Mouse (Mus musculus): ENCODE measurements around the gene Atrnl1. TPM values are rescaled to one million over a fixed set of nuclear protein-coding genes. Genes with fewer than 3 reads are reported as not detected.
"Not testable (repeated sequence)": the region's sequence is repeated elsewhere in the genome, so short reads cannot be mapped to it uniquely, and the experiment has no call there.

Atrnl1 gene
- polyA plus RNA-seq, 1 experiment from 2014 or later, result 2.9 TPM

DNA sequence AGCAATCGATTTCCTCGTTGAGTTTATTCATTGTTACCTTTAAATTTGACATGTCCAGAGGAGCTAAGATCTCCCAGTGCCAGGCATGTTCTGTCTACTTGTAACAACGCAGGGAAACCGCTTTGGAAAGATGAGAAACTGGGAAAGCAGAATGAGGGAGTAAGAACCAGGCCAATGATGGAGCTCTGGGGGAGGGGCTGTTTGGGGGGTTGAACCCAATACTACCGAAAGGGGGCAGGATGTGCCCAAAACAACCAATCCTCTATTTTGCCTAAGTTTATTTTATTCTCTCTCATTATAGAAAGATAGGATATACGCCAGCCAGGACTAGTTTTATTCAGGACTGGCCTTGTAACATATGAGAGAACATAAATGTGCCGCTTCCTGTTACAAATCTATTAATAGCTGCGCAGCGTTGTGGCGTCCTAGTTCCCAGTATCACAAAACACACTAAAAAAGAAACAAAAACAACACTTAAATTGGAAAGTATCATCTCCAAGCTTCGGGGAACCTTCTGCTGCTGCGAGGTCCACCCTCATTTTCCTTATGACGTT lies 359.6 kb downstream of the Atrnl1 start:
- no peaks in the 10 kb centered on the region for H3K4me1 ChIP-seq (replicated peaks; ENCODE audit: control insufficient read depth, insufficient read depth, low read length)
- ATAC-seq (replicated peaks; ENCODE audit: low FRiP score) (no peak), DNase-seq (ENCODE audit: low spot score) (no peak)
- H3K36me3 ChIP-seq (ENCODE audit: control insufficient read depth, insufficient read depth, low read length), result 0 out of 2 replicates have a peak, but pooled peaks cover 1% of the 10 kb centered on the region
- no peak overlapping the region for H3K27ac ChIP-seq (ENCODE audit: low read depth, low read length)
- H3K4me2 ChIP-seq, result no peak overlapping the region
- no peaks in the 10 kb centered on the region for H3K27me3 ChIP-seq (replicated peaks; ENCODE audit: control insufficient read depth, insufficient read depth, low read length)
- H3K9me3 ChIP-seq (ENCODE audit: control insufficient read depth, low read length), result no peaks in the 10 kb centered on the region
- WGBS, result 80% methylated on average over 13 of the region's 13 CpGs
- no peak overlapping the region for H3K9ac ChIP-seq (ENCODE audit: low read depth, low read length)
- no peak overlapping the region for H3K4me3 ChIP-seq (ENCODE audit: low read depth, low read length)

- ATAC-seq (replicated peaks; ENCODE audit: low FRiP score) (no peak), DNase-seq (ENCODE audit: low spot score) (no peak)
- H3K9me3 ChIP-seq (ENCODE audit: control insufficient read depth, low read length), result no peaks in the 10 kb centered on the region
- H3K9ac ChIP-seq (ENCODE audit: low read depth, low read length), result no peak overlapping the region
- 87% methylated on average over 6 of the region's 6 CpGs for WGBS
- 0 out of 2 replicates have a peak, but pooled peaks cover 2% of the 10 kb centered on the region for H3K36me3 ChIP-seq (ENCODE audit: control insufficient read depth, insufficient read depth, low read length)
- no peak overlapping the region for H3K27ac ChIP-seq (ENCODE audit: low read depth, low read length)
- H3K4me2 ChIP-seq, result no peak overlapping the region
- no peak overlapping the region for H3K4me3 ChIP-seq (ENCODE audit: low read depth, low read length)
- H3K27me3 ChIP-seq (replicated peaks; ENCODE audit: control insufficient read depth, insufficient read depth, low read length), result no peaks in the 10 kb centered on the region
- H3K4me1 ChIP-seq (replicated peaks; ENCODE audit: control insufficient read depth, insufficient read depth, low read length), result no peaks in the 10 kb centered on the region
These were observed 364.4 kb downstream of the Atrnl1 start for GRCm38 (mm10) chr19:57975201-57975600.

DNA sequence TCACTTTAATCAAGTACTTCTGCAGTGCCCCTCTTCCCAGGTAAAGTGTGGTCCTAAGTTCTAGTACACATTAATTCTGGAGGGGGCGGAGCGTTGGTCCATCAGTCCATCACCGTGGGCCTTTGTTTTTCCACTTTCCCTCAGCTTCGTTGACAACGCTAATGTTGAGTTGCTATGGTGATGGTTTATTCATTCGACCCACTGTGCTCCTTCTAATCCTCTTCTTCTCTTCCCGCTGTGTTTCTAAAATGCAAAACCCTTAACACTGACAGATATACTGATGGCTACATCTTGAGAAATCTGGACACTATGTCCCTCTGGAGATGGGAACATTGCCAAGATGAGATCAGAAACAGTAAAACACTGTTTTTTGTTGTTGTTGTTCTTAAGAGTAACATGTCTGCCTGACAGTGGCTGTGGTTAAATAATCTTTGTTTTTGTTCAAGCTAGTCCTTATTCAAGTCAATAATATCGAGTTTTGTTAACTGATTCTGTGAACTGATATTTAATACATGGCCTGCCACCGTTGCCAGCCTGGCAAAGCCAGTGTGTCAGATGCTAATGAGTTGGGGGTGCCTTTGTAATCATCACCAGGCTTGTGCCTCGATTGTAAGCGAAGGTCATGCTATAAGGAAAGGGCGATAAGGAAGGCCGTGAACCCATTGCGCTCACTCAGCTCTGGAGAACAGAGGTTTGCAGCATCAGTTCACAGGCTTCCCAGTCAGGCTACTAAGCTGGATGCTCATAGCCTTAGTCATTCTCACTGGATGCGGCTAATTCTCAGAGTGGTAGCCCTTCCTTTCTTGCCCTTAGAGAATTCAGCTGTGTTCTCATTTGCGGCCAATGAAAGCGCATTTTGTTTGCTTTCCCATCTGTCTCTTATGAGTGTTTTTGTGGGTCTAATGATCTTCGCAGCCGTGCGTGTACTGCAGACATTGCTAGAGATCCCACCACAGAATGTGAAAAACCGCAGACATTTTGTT lies 375.4 kb downstream of the Atrnl1 start:
- no peak overlapping the region for H3K4me3 ChIP-seq (ENCODE audit: low read depth, low read length)
- ATAC-seq (replicated peaks; ENCODE audit: low FRiP score) (no peak), DNase-seq (ENCODE audit: low spot score) (no peak)
- no peaks in the 10 kb centered on the region for H3K36me3 ChIP-seq (ENCODE audit: control insufficient read depth, insufficient read depth, low read length)
- H3K9me3 ChIP-seq (ENCODE audit: control insufficient read depth, low read length), result no peaks in the 10 kb centered on the region
- no peak overlapping the region for H3K9ac ChIP-seq (ENCODE audit: low read depth, low read length)
- no peak overlapping the region for H3K27ac ChIP-seq (ENCODE audit: low read depth, low read length)
- H3K4me1 ChIP-seq (replicated peaks; ENCODE audit: control insufficient read depth, insufficient read depth, low read length), result no peaks in the 10 kb centered on the region
- no peak overlapping the region for H3K4me2 ChIP-seq
- H3K27me3 ChIP-seq (replicated peaks; ENCODE audit: control insufficient read depth, insufficient read depth, low read length), result no peaks in the 10 kb centered on the region
- WGBS, result 87% methylated on average over 21 of the region's 21 CpGs

GRCm38 (mm10) chr19:57987696-57988393 lies 377.0 kb downstream of the Atrnl1 start:
- H3K4me1 ChIP-seq (replicated peaks; ENCODE audit: control insufficient read depth, insufficient read depth, low read length), result no peaks in the 10 kb centered on the region
- H3K27me3 ChIP-seq (replicated peaks; ENCODE audit: control insufficient read depth, insufficient read depth, low read length), result no peaks in the 10 kb centered on the region
- H3K4me3 ChIP-seq (ENCODE audit: low read depth, low read length), result no peak overlapping the region
- no peaks in the 10 kb centered on the region for H3K9me3 ChIP-seq (ENCODE audit: control insufficient read depth, low read length)
- ATAC-seq (replicated peaks; ENCODE audit: low FRiP score) (no peak), DNase-seq (ENCODE audit: low spot score) (no peak)
- no peak overlapping the region for H3K9ac ChIP-seq (ENCODE audit: low read depth, low read length)
- no peaks in the 10 kb centered on the region for H3K36me3 ChIP-seq (ENCODE audit: control insufficient read depth, insufficient read depth, low read length)
- 91% methylated on average over 17 of the region's 17 CpGs for WGBS
- no peak overlapping the region for H3K4me2 ChIP-seq
- H3K27ac ChIP-seq (ENCODE audit: low read depth, low read length), result no peak overlapping the region

- ATAC-seq (replicated peaks; ENCODE audit: low FRiP score) (no peak), DNase-seq (ENCODE audit: low spot score) (no peak)
- Histone ChIP-seq H3K36me3 (ENCODE audit: control insufficient read depth, insufficient read depth, low read length) (no peaks in the 10 kb centered on the region), H3K9ac (ENCODE audit: low read depth, low read length) (no peak overlapping the region), H3K4me3 (ENCODE audit: low read depth, low read length) (no peak overlapping the region), H3K27ac (ENCODE audit: low read depth, low read length) (no peak overlapping the region), H3K27me3 (replicated peaks; ENCODE audit: control insufficient read depth, insufficient read depth, low read length) (no peaks in the 10 kb centered on the region), H3K4me2 (no peak overlapping the region), H3K4me1 (replicated peaks; ENCODE audit: control insufficient read depth, insufficient read depth, low read length) (no peaks in the 10 kb centered on the region), H3K9me3 (ENCODE audit: control insufficient read depth, low read length) (no peaks in the 10 kb centered on the region)
- WGBS, result 69% methylated on average over 10 of the region's 10 CpGs
These were observed 377.8 kb downstream of the Atrnl1 start for GRCm38 (mm10) chr19:57988559-57989093.

DNA sequence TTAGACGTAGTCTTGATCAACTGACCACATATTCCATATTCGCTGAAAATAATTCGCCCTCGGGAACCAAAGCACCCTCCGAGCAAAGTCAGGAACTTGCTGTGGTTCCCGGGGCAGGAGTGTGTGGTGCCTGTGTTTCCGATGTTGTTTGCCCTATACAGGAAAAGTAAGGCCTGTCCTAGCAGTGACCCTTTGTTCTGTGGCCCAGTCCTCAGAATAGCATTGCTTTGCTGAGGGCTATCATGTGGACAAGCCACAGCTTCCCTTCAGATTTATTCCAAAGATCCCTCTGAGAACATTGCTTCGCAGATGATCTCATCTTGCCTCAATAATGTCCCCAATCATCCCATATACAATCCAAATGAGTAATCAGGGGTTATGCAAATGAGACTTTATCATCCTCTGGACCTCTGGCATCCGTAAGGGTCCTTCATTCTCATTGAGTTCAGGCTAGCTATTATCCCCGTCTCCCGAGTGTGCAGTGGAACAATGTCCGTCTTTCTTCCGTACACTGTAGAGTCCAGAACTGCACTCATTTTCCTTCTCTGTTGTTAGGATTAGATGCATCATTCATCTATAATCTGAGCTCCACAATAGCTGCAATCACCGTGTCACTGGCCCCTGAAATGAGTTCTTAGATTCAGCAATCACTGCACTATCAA lies 380.4 kb downstream of the Atrnl1 start:
- Histone ChIP-seq H3K4me3 (ENCODE audit: low read depth, low read length) (no peak overlapping the region), H3K9ac (ENCODE audit: low read depth, low read length) (no peak overlapping the region), H3K4me2 (no peak overlapping the region), H3K36me3 (ENCODE audit: control insufficient read depth, insufficient read depth, low read length) (no peaks in the 10 kb centered on the region), H3K27me3 (replicated peaks; ENCODE audit: control insufficient read depth, insufficient read depth, low read length) (no peaks in the 10 kb centered on the region), H3K27ac (ENCODE audit: low read depth, low read length) (no peak overlapping the region), H3K4me1 (replicated peaks; ENCODE audit: control insufficient read depth, insufficient read depth, low read length) (no peaks in the 10 kb centered on the region), H3K9me3 (ENCODE audit: control insufficient read depth, low read length) (no peaks in the 10 kb centered on the region)
- 78% methylated on average over 14 of the region's 14 CpGs for WGBS
- ATAC-seq (replicated peaks; ENCODE audit: low FRiP score), result no peak
- no peak for DNase-seq (ENCODE audit: low spot score)

DNA sequence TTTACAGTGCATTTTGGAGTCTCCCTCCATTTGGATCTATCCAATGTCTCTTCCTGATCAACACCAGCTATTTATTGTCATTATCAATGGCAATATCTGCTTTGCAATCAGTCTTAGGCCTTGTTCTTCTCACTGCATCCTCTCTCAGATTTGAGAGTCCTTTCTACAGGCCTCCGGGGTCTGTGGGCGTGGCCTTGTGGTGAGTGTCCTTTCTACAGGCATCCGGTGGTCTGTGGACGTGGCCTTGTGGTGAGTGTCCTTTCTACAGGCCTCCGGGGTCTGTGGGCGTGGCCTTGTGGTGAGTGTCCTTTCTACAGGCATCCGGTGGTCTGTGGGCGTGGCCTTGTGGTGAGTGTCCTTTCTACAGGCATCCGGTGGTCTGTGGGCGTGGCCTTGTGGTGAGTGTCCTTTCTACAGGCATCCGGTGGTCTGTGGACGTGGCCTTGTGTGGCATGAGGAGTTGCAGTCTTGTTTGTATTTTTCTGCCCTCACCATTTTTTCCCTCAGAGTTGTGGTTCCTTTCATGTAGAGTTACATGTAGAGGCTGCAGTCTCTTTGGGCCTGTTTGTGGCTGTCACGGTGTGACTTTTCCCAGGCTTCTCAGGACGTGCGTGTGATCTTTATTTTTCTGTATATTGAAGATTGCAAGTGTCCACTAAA lies 383.5 kb downstream of the Atrnl1 start:
- not testable (repeated sequence) for H3K4me3 ChIP-seq (ENCODE audit: low read depth, low read length); H3K27ac ChIP-seq (ENCODE audit: low read depth, low read length); H3K4me1 ChIP-seq (replicated peaks; ENCODE audit: control insufficient read depth, insufficient read depth, low read length); H3K36me3 ChIP-seq (ENCODE audit: control insufficient read depth, insufficient read depth, low read length); H3K27me3 ChIP-seq (replicated peaks; ENCODE audit: control insufficient read depth, insufficient read depth, low read length); ATAC-seq (replicated peaks; ENCODE audit: low FRiP score); H3K9me3 ChIP-seq (ENCODE audit: control insufficient read depth, low read length); DNase-seq (ENCODE audit: low spot score); H3K4me2 ChIP-seq; H3K9ac ChIP-seq (ENCODE audit: low read depth, low read length)
- whole genome bisulfite sequencing, result 52% methylated on average over 15 of the region's 15 CpGs

DNA sequence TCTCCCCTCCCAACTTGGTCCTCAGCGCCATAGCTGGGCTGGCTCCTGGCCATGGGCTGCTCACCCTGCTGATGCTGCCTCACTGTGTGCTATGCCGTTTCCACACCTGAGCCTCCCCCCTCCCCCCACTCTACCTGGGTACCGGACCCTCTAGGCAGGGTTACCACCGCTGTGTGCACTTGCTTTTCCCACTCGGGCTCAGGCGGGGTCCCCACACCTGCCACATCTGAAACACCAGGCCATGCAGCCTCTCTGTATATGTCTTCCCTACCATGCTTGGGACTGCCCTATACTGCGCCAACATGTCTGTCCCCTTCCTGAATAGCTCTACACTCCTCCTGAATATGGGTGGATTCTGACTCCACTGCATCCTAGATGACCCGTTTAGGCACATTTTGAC lies 384.2 kb downstream of the Atrnl1 start:
- Histone ChIP-seq H3K27ac (ENCODE audit: low read depth, low read length) (no peak overlapping the region), H3K4me1 (replicated peaks; ENCODE audit: control insufficient read depth, insufficient read depth, low read length) (no peaks in the 10 kb centered on the region)

More for the DNA sequence above, 384.2 kb downstream of the Atrnl1 start:
- Histone ChIP-seq H3K36me3 (ENCODE audit: control insufficient read depth, insufficient read depth, low read length) (no peaks in the 10 kb centered on the region), H3K4me2 (no peak overlapping the region), H3K4me3 (ENCODE audit: low read depth, low read length) (no peak overlapping the region), H3K9me3 (ENCODE audit: control insufficient read depth, low read length) (no peaks in the 10 kb centered on the region), H3K9ac (ENCODE audit: low read depth, low read length) (no peak overlapping the region), H3K27me3 (replicated peaks; ENCODE audit: control insufficient read depth, insufficient read depth, low read length) (no peaks in the 10 kb centered on the region)
- 90% methylated on average over 8 of the region's 8 CpGs for WGBS
- DNase-seq (ENCODE audit: low spot score) (no peak), ATAC-seq (replicated peaks; ENCODE audit: low FRiP score) (no peak)
